Mouse (Mus musculus): ENCODE results near the gene Unc80. TPM values are rescaled to one million over a fixed set of nuclear protein-coding genes. Genes with fewer than 3 reads are reported as not detected.
A peak's percentile ranks its signal among the peaks of the same experiment; 100 is the strongest.

The Unc80 gene
- not detected in 2 replicates for total RNA-seq (2017)

DNA sequence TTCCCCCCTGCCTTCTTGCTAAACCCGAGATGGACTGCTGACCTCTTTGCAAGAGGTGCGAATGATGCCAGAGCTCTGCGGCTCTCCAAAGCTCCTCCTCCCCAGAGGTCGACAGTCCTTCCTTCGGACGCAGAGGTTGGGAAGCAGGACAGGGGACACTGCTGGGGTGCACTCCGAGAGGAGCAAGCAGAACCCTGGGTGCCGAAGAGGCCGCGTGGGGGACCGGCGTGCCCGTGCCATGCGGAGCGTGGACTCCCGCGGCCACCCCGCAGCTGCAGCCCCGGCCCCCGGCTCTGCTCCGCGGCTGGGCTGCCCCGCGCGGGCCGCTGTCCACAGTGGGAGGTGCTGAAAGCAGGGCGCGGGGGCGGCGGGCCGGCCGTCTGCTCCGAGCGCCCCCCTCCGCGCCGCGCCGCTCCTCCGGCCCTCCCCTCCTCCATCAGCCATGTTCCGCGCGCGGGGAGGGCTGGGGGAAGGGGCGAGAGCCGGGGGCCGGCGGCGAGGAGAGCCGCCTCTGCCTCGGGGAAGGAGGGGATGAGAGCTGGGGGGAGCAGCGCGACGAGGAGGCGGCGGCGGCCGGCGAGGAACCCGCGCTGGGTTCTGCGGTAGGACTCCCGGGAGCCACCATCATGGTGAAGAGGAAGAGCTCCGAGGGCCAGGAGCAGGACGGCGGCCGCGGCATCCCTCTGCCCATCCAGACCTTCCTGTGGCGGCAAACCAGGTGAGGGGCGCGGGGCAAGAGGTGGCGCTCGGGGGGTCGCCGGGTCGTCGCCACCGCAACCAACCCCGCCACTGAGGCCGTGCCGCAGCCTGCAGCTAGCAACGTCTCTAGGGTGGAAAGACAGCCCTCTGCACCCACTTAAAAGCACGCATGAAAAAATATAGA, at the start of gene Unc80:
Gene Unc80 (plus strand): TSS at position 547 of the 883 bp plus-strand sequence.
- ATAC-seq (replicated peaks; ENCODE audit: low read depth, poor library complexity, severe bottlenecking), result peak; percentile 69; the same call in 1 of the 2 replicates

- no peak for ATAC-seq (replicated peaks; ENCODE audit: low read depth, poor library complexity, severe bottlenecking)
Measured at GRCm38 (mm10) chr1:66426073-66426472, 42.1 kb upstream of the Unc80 start.

DNA sequence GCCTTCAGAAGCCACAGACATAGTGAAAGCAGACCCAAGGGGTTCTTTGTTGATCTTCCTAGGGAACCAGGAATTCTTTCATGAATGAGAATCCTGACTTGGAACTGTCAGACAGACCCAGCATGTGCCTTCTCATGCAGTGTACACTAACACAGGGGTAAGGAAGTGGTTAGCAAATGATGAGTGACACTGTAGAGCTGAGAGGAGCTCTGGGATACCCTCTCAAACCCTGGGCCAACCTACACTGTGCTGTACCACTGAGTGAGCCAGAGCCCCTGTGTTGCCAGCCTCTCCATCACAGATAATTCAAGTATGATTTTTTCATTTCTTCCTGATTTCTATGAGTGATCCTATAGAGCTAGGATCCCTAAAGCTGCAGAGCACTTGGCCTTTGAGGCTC, 37.2 kb upstream of the Unc80 start:
- ATAC-seq (replicated peaks; ENCODE audit: low read depth, poor library complexity, severe bottlenecking), result no peak

- ATAC-seq (replicated peaks; ENCODE audit: low read depth, poor library complexity, severe bottlenecking), result no peak
Measured at GRCm38 (mm10) chr1:66431472-66431871, 36.7 kb upstream of the Unc80 start.

GRCm38 (mm10) chr1:66438069-66438468, 30.1 kb upstream of the Unc80 start:
- ATAC-seq (replicated peaks; ENCODE audit: low read depth, poor library complexity, severe bottlenecking), result no peak

GRCm38 (mm10) chr1:66442922-66443321, 25.2 kb upstream of the Unc80 start:
- no peak for ATAC-seq (replicated peaks; ENCODE audit: low read depth, poor library complexity, severe bottlenecking)

GRCm38 (mm10) chr1:66449471-66449870, 18.7 kb upstream of the Unc80 start:
- no peak for ATAC-seq (replicated peaks; ENCODE audit: low read depth, poor library complexity, severe bottlenecking)

DNA sequence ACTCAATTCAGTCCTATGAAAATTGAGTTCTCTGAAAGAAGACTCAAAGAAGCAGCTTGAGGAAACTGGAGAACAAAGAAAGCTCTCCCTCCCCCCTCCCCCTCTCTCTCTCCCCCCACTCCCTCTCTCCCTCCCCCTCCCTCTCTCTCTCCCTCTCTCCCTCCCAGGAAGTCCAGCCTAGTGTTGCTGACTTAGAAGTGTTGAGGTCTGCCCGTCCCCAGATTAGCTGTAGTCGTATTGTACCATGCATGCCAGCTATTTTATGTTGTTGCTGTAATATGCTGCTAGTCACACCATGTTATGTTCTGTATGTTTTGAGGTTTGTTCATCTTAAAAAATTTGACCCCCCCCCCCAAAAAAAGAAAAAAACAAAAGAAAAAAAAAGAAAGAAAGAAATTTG, 11.6 kb upstream of the Unc80 start:
- no peak for ATAC-seq (replicated peaks; ENCODE audit: low read depth, poor library complexity, severe bottlenecking)

DNA sequence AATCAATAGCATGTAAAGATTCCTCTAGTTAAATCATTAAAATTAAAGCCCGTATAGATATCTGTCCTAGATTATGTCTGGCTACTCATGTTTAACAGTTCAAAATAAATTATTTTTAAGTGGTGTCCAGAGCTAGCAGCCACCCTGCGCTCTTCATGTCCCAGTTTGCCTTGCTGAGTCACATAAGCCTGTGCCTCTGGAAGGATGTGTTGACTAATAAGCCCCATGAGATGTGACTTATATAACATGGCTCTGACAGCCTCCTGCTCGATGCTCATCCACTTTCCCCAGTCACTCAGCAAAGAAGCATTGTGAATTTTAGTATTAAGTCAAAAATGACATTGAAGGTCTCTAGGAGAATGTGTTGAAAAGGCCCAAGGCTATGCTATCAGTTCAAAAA, 10.4 kb upstream of the Unc80 start:
- ATAC-seq (replicated peaks; ENCODE audit: low read depth, poor library complexity, severe bottlenecking), result no peak

DNA sequence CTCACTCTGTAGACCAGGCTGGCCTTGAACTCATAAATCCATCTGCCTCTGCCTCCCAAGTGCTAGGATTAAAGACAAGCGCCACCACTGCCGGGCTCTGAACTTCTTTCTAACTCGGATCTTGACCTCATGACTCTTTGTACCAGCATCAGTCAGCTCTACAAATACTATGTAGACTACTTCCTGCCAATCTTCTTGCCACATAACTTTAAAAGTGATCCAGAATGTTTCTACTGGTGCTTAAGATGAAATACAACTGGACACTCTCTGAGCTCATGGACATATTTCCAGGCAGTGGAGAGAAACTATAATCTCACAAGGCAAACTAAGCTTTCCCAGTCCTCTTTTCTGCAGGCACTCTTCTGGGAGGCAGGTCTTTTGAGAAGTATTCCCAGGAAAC, 8.8 kb upstream of the Unc80 start:
- no peak for ATAC-seq (replicated peaks; ENCODE audit: low read depth, poor library complexity, severe bottlenecking)

DNA sequence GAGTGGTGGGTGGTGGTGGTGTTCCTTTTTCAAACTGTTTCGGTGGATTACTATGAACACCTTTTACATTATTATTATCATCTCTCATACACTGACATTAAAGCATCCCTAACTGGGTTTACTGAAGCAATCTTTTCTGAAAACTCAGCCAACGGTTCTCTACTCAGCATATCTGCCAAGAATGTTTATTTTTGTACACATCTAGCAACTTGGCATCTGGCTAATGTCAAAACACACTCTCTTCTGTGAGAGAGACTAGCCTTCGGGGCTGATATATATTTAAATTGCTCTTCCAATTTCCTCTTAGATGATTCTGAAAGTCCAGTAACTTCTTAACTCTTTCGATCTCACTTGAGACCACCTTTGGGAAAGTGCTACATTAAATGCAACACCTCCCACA, 7.3 kb upstream of the Unc80 start:
- no peak for ATAC-seq (replicated peaks; ENCODE audit: low read depth, poor library complexity, severe bottlenecking)

DNA sequence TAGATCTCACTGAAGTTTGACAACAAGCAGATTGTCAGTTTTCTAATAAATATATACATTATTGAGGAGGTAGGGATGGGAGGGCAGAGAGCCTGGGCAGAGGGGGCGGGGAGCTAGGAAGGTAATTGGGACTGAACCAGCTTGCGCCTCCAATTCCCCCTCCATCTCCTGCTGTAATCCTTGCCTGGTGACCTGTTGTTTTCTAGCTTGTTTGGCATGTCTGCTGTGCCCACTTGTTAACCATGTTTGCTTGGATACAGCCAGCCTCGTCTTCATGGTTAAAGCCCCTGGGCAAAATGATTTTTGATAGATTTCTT, 495 bp downstream of the Unc80 start:
- no peak for ATAC-seq (replicated peaks; ENCODE audit: low read depth, poor library complexity, severe bottlenecking)

GRCm38 (mm10) chr1:66482751-66483150, 14.6 kb downstream of the Unc80 start:
- no peak for ATAC-seq (replicated peaks; ENCODE audit: low read depth, poor library complexity, severe bottlenecking)

DNA sequence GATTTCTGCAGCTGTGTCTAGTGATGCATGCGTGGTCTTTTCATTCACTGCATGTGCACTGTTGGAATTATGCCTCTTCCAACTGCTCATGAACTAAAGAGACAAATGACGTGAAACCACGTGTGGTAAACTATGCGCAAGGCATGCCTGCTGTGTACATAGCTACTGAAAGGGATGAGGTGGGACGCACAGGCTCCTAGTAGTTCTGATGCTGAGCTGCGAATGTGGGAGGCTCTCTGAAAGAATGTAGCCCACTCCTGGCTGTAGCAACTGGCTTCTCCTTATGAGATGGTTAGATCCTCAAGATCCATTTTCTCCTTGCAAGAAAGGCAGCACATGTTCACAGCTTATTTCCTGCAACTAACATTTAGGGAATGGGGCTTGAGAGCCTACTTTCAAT, 24.9 kb downstream of the Unc80 start:
- no peak for ATAC-seq (replicated peaks; ENCODE audit: low read depth, poor library complexity, severe bottlenecking)

- no peak for ATAC-seq (replicated peaks; ENCODE audit: low read depth, poor library complexity, severe bottlenecking)
Measured at GRCm38 (mm10) chr1:66495310-66496012, 27.3 kb downstream of the Unc80 start.

DNA sequence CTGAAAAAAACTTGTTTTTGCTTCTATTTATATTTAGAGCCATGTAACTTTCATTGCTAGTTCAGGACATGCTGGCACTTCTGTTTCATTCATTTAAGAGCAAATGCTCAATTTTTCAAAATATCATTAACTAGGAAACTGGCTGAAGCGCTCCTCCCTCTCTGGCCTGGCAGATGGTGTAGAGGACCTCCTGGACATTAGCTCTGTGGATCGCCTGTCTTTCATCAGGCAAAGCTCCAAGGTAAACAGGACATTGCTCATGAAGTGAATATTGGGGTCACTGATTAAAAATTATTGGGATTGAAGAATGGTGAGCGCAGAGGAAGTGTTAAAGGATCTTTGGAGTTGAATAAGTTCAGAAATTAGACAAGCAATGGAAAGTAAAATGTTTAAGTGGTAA, 82.6 kb downstream of the Unc80 start:
- no peak for ATAC-seq (replicated peaks; ENCODE audit: low read depth, poor library complexity, severe bottlenecking)

GRCm38 (mm10) chr1:66552396-66552966, 84.3 kb downstream of the Unc80 start:
- ATAC-seq (replicated peaks; ENCODE audit: low read depth, poor library complexity, severe bottlenecking), result no peak

DNA sequence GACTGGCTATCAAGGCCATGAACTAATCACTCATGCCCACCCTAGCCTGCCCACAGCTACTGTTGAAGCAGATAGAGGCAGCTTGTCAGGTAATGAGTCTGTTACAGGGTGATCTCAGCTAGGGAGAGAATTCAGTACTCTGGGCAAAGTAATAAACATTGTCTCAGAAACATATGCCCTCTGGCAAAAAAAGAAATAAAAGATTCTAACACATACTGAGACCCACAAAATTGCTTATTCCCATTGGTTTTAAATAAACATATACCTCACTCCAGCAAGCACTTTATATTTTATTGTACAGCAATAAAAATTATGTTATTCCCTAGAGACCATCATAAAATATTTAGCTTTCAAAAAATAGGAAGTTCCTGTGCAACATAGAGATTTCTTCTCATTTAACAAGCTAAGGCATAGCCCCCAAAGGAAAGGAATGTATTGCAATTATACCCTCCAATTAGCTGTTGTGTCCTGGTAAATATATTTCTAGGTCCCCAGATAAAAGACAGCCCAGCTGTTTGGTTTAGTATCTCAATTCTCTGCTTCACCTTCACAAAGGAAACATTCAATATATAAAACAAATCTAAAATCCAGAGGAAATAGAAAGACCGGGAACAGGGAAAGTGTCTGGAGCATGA, 93.6 kb downstream of the Unc80 start:
- ATAC-seq (replicated peaks; ENCODE audit: low read depth, poor library complexity, severe bottlenecking), result no peak

DNA sequence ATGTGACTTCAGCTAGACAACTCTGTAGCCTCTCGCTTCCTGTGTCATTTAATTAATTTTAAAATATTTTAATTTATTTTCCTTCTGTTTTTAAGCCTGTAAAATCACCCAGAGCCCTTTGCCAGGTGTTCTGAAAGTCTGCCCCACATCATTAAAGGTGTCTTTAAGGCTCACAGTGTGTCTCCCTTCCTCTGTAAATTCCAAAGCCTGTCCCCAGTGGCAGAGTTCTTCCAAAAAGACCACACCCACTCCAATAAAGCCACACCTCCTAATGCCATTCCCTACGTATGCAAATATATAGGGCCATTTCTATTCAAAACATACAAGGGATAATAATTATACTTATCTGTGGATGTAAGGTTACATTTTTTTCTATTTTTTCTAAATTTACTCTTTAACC, 94.2 kb downstream of the Unc80 start:
- no peak for ATAC-seq (replicated peaks; ENCODE audit: low read depth, poor library complexity, severe bottlenecking)

DNA sequence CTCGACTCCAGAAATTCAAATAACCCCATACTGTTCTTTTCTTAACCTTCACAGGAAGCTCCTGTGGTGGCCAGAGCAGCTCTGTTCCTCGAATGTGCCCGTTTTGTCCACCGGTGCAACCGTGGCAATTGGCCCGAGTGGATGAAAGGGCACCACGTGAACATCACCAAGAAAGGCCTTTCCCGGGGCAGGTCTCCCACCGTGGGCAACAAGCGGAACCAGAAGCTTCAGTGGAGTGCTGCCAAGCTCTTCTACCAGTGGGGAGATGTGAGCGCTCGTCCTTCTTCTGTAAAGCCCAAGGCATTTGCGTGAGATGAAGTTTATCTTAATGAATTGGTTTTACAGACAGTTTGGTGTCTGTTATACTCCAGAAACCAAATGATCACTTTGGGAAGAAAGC, 101.6 kb downstream of the Unc80 start:
- ATAC-seq (replicated peaks; ENCODE audit: low read depth, poor library complexity, severe bottlenecking), result no peak
